Mouse (Mus musculus) thymus, adult 2 months (tissue): ENCODE measurements at regions not wholly inside any gene's neighbourhood (a gene's known extent, or its start where the extent isn't known, plus 50 kb on each side); places are given as distances from the start of the nearest gene placed in this dataset.

ENCODE experiments used
- CTCF ChIP-seq: fragments of 200-500 bp; IDR thresholded peaks from 2 replicates; pipeline ENCODE4 v1.5.1; 2012; ENCODE audit warnings: mild to moderate bottlenecking, control low read depth, low read length, moderate library complexity, borderline replicate concordance; ENCODE audit not compliant: control insufficient read depth, poor library complexity, insufficient read depth; ENCODE audit errors: extremely low read depth
- POLR2A ChIP-seq: fragments of 200-500 bp; IDR thresholded peaks from 2 replicates; pipeline ENCODE4 v1.6.1; 2012; ENCODE audit warnings: mild to moderate bottlenecking, low read length, control low read depth, moderate library complexity; ENCODE audit not compliant: control insufficient read depth, poor library complexity, insufficient read depth; ENCODE audit errors: extremely low read depth

- TF ChIP-seq CTCF (no peak), POLR2A (no peak)
These were observed 147.4 kb downstream of the Icos start for GRCm38 (mm10) chr1:61125127-61125526.
